In genomic region chr9:15209320-15209719, GRCm38 (mm10) we compare ENCODE assay signal across 18 mouse cellular contexts. TPM values are rescaled to one million over a fixed set of nuclear protein-coding genes. Genes with fewer than 3 reads are reported as not detected.
"Had no signal": no experiment of that assay in that cellular context is flagged by ENCODE, and none has a peak within 500 bp of the region (broad histone marks: within the 10 kb centered on the region; RNA-seq: fewer than 3 reads in every experiment).

No protein-coding gene starts in this region.

- ATAC-seq: liver, embryonic 12.5 days had no signal

- H3K4me2 ChIP-seq: limb, embryonic 15.5 days; liver, embryonic 12.5 days; lung, embryonic 14.5 days; neural tube, embryonic 15.5 days had no signal

- H3K27me3 ChIP-seq: limb, embryonic 15.5 days; liver, embryonic 12.5 days; neural tube, embryonic 15.5 days had no signal

- H3K27ac ChIP-seq: kidney, postnatal 0 days; layer of hippocampus, adult 2 months; limb, embryonic 15.5 days; liver, embryonic 12.5 days; midbrain, embryonic 10.5 days; neural tube, embryonic 15.5 days had no signal

- H3K9ac ChIP-seq: limb, embryonic 15.5 days; liver, embryonic 12.5 days; lung, embryonic 14.5 days; neural tube, embryonic 15.5 days had no signal

- H3K36me3 ChIP-seq: limb, embryonic 15.5 days; liver, embryonic 12.5 days; midbrain, embryonic 10.5 days; neural tube, embryonic 15.5 days had no signal

- H3K4me1 ChIP-seq: limb, embryonic 15.5 days; liver, embryonic 12.5 days; midbrain, embryonic 10.5 days; neural tube, embryonic 15.5 days had no signal

- H3K9me3 ChIP-seq: limb, embryonic 15.5 days; liver, embryonic 12.5 days; midbrain, embryonic 10.5 days; neural tube, embryonic 15.5 days had no signal

- H3K4me3 ChIP-seq: layer of hippocampus, adult 2 months; limb, embryonic 15.5 days; liver, embryonic 12.5 days; midbrain, embryonic 10.5 days; myocyte; neural tube, embryonic 15.5 days had no signal

- DNase-seq: kidney, adult 11 months; kidney, adult 9 months; kidney, postnatal 4 days; lung, embryonic 14.5 days; lung, postnatal 10 days; lung, postnatal 4 days; midbrain, embryonic 14.5 days; right cerebral cortex, postnatal 4 days; spleen, adult 18-20 months; thymus, adult 2 months had no signal

RNA-seq across cellular contexts. Expression of gene Vstm5, which starts 29.5 kb away (rescaled TPM):
- total RNA-seq: megakaryocyte, adult 5-6 weeks had no signal
- polyA plus RNA-seq: myocyte had no signal
